Mouse (Mus musculus) limb, embryonic 10.5 days (tissue): ENCODE results near the gene Rnf26. TPM values are rescaled to one million over a fixed set of nuclear protein-coding genes. Genes with fewer than 3 reads are reported as not detected.
A peak's percentile ranks its signal among the peaks of the same experiment; 100 is the strongest.

Experiments
- DNase-seq: peaks from one replicate; pipeline ENCODE4 v3.0.0-alpha.2; 2017; ENCODE audit warnings: low spot score
- H3K27ac ChIP-seq: fragments of 300-500 bp; sonication (generic); 2 replicates; pipeline ENCODE4 v1.5.1; 2016; ENCODE audit warnings: mild to moderate bottlenecking
- H3K27me3 ChIP-seq: fragments of 300-500 bp; sonication (generic); 2 replicates; pipeline ENCODE4 v1.6.1; 2016; ENCODE audit warnings: low read depth, mild to moderate bottlenecking; ENCODE audit not compliant: poor library complexity, severe bottlenecking
- H3K36me3 ChIP-seq: fragments of 300-500 bp; sonication (generic); 2 replicates; pipeline ENCODE4 v1.6.1; 2016; ENCODE audit warnings: mild to moderate bottlenecking, moderate library complexity
- H3K4me1 ChIP-seq: fragments of 300-500 bp; sonication (generic); 2 replicates; pipeline ENCODE4 v1.6.1; 2016
- H3K4me3 ChIP-seq: fragments of 300-500 bp; sonication (generic); 2 replicates; pipeline ENCODE4 v1.5.1; 2016; ENCODE audit warnings: mild to moderate bottlenecking, moderate library complexity
- H3K9me3 ChIP-seq: fragments of 300-500 bp; sonication (generic); replicated peaks from 2 replicates; pipeline ENCODE4 v1.6.1; 2016; ENCODE audit warnings: mild to moderate bottlenecking
- WGBS: fragments of 180-500 bp; shearing (Covaris S2); methylation state at CpG from one replicate; pipeline ENCODE4 v1.1.7; 2016; 5-methylcytosine and 5-hydroxymethylcytosine counted together
- polyA plus RNA-seq: library from polyadenylated mRNA; unstranded; fragments of >200 nt; fragmentation: Nextera tagmentation; extraction: Ambion mirVana; gene quantifications from 2 replicates; pipeline ENCODE4 v1.2.1, GENCODE M21; 2016

Rnf26 gene
- polyA plus RNA-seq, 1 experiment from 2014 or later: 97.0 TPM

DNA sequence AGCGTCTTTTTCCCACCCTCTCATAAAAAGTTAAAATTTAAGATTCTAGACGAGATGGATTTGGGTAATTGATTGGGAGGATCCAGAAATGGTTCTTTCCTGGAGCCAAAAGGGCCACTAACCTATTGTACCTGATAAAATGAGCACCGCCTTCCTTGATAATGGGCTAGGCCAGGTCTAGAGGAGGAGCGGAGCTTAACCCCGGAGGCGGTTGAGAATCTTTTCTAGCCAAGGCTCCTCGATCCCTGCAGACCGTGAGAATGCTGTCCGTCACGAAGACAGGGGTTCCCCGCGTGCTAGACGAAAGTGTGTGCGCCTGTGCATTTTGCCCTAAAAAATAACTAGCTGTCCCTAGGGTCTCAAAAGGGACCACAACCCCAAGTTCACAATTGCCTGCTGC, 29.1 kb downstream of the Rnf26 start:
- Histone ChIP-seq H3K4me1 (peaks cover 80% of the 10 kb centered on the region), H3K27ac (peak overlapping the region; percentile 85), H3K9me3 (no peaks in the 10 kb centered on the region), H3K36me3 (no peaks in the 10 kb centered on the region), H3K4me3 (peak overlapping the region; percentile 72), H3K27me3 (peaks cover 85% of the 10 kb centered on the region)
- 2% methylated on average over 14 of the region's 14 CpGs for WGBS
- DNase-seq: no peak

DNA sequence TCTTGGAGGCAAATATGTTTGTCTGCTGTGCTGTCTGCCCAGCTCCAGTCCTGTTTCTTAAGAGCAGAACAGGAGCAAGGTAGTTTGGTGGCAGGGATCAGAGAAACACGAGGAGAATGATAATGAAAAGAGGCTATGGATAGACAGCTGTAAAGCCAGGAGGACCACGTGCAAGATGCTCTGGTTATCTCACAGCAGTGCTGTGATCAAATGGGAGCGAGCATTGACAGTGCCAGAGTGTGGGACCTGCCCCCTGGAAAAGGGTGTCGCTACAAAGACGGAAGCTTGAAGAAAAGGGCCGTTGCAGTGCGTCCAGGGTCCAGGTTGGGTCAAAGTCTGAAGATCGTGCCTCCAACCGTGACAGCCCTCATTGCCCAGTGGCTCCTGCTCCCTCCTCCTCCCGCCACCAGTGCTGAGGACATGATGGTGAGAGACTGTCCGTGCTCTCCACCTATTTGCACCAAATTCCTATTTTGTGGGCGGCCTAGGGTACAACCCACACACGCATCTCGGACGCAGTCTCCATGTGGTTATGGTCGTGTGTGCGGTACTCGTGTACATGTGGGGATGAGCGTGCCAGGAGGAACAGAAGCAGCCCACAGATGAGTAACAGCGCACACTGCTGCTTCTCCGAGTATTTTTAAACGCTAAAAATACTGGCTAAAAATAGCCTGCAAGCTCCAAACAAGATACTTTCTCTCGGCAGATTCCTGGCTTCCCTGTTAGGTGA, 29.8 kb downstream of the Rnf26 start:
- 7% methylated on average over 23 of the region's 23 CpGs for WGBS
- Histone ChIP-seq H3K27me3 (peaks cover 83% of the 10 kb centered on the region), H3K9me3 (no peaks in the 10 kb centered on the region), H3K4me3 (peak overlapping the region; percentile 72), H3K4me1 (peaks cover 79% of the 10 kb centered on the region), H3K27ac (no peak overlapping the region), H3K36me3 (no peaks in the 10 kb centered on the region)
- DNase-seq: no peak

DNA sequence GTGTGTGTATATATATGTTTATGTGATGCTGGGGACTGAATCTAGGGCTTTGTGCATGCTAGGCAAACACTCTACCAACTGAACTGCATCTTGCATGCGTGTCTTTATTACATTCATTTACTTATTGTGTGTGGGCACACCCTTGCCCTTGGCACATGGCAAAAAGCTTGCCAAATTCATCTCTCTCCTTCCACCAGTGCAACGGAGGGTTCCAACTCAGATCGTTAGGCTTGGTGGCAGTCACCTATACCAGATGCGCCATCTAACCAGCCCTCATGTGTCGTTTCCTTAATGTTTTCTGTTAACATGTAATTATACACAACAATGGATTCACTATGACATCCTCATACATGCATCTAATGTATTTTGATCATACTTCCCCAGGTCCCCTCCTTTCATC, 31.1 kb downstream of the Rnf26 start:
- H3K27ac ChIP-seq: no peak overlapping the region
- 91% methylated on average over 5 of the region's 5 CpGs for WGBS
- peaks cover 66% of the 10 kb centered on the region for H3K4me1 ChIP-seq
- no peaks in the 10 kb centered on the region for H3K36me3 ChIP-seq
- H3K27me3 ChIP-seq: peaks cover 80% of the 10 kb centered on the region
- DNase-seq: no peak
- H3K4me3 ChIP-seq: no peak overlapping the region
- H3K9me3 ChIP-seq: no peaks in the 10 kb centered on the region

DNA sequence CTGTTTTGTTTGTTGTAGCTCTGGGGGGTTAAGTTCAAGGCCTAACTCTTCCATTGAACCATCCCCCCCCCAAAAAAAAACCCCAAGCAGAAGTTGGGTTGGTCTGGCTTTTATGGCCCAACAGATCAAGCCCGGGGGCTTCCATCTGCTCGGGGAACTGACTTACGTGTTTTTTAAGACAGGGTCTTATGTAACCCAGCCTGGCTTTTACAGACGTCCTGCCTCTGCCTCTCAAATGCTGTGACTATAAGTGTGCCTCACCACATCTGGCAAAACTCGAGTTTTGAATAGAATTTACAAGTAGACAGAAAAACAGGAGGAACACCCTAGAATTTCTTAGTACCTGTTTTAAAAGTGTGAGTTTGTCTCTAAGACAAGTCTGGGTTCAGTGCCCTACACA, 31.7 kb downstream of the Rnf26 start:
- WGBS: 59% methylated on average over 5 of the region's 5 CpGs
- peaks cover 63% of the 10 kb centered on the region for H3K4me1 ChIP-seq

DNA sequence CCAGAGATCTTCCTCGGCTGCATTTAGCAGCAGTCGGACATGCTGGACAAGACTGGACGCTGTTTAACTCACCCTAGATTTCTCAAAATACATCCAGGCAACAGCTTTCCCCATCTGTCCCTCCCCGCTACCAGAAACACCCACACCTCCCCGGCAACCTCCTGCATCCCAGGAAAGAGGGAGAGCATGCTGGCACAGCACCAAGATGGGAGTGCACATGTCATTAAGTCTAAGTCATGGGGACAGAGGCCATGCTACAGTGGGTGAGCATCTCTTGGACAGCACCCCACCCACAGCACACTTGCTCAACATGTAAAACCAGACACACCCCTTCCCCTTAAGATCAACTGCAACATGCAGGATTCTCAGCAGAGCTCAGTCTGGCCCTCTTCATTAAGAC, 32.4 kb downstream of the Rnf26 start:
- no peak overlapping the region for H3K27ac ChIP-seq
- no peak for DNase-seq
- no peak overlapping the region for H3K4me3 ChIP-seq
- H3K27me3 ChIP-seq: peaks cover 75% of the 10 kb centered on the region
- peaks cover 60% of the 10 kb centered on the region for H3K4me1 ChIP-seq
- WGBS: 83% methylated on average over 5 of the region's 5 CpGs
- no peaks in the 10 kb centered on the region for H3K36me3 ChIP-seq
- no peaks in the 10 kb centered on the region for H3K9me3 ChIP-seq

More for the DNA sequence above, 31.7 kb downstream of the Rnf26 start:
- Histone ChIP-seq H3K27me3 (peaks cover 76% of the 10 kb centered on the region), H3K27ac (no peak overlapping the region), H3K36me3 (no peaks in the 10 kb centered on the region), H3K9me3 (no peaks in the 10 kb centered on the region), H3K4me3 (no peak overlapping the region)
- DNase-seq: no peak

DNA sequence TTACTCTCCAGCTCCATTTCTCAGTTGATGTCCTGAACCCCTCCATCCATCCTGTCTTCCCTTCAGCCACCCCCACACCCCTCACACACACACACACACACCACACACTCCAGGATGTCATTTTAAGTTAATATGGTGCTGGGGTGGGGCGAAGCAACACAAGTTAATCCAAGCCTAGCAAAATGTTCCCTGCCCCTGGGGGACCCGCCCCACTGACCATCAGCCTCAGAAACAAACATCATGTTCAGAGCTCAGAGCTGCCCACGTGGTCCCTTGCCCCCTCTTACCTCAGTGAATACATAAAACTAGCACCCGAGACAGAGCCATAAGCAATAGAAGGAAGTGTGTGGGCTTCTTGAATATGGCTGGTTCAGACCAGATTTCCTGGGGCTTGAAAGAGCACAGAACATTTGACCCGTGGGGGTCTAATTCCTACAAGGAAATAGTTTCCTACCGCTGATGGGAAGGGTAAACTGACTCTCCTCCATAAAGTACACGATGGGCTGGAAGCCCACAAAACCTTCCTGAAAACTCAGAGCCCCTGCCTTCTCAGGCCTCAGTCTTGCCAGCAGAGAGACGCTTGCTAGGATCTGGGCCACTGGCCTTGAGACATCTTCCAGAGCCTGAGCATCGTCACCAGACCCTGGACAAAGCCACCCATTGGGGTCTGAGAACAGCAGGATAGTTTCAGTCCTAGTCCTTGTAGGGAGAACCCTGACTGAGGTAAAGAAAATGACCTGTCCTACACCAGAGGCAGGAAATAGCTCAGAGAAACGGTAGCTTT, 33.1 kb downstream of the Rnf26 start:
- H3K27ac ChIP-seq: no peak overlapping the region
- H3K4me3 ChIP-seq: no peak overlapping the region
- 82% methylated on average over 10 of the region's 10 CpGs for WGBS
- H3K27me3 ChIP-seq: peaks cover 75% of the 10 kb centered on the region
- DNase-seq: no peak
- H3K36me3 ChIP-seq: no peaks in the 10 kb centered on the region
- peaks cover 52% of the 10 kb centered on the region for H3K4me1 ChIP-seq
- H3K9me3 ChIP-seq: no peaks in the 10 kb centered on the region

DNA sequence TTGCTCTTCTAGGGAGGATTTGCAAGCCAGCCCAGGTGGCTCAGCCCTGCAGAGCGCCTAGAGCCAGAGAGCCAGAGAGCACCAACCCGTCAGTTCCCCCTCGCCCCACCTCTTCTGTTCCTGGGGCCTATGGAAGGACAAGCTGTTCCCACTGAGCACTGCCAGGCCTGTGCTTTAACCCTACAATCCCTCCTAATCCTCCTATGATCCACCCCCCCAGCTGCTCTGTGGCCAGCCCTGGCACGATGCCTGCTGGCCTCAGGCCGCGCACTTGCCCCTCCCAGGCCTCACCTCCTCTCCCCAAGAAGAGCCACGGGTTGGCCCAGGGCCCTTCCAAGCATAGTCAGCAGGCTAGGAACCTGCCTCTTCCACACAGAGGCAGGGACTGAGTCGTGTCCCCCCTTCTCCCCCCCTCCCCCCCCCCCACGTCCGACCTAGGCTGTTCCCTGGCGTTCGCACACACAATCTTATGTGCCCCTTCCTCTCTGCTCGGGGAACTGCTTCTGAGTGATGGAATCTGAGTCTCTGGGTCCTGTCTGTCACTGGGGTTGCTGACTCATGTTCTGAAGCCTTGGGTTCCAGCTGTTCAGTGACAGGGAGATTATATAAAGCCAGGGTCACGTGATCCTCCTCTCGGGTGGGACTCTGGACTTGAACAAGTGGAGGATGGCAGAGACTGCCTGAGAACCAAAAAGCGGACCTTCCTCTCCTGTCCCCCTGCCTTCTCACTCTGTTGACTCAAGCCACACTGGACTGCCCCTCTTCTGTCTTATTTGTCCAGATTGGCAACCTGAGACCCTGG, 34.2 kb downstream of the Rnf26 start:
- 52% methylated on average over 16 of the region's 16 CpGs for WGBS
- Histone ChIP-seq H3K9me3 (no peaks in the 10 kb centered on the region), H3K36me3 (no peaks in the 10 kb centered on the region), H3K4me3 (no peak overlapping the region), H3K27ac (peak overlapping the region; percentile 7; the same call in 1 of the 2 replicates), H3K4me1 (peaks cover 42% of the 10 kb centered on the region), H3K27me3 (peaks cover 69% of the 10 kb centered on the region)
- no peak for DNase-seq

DNA sequence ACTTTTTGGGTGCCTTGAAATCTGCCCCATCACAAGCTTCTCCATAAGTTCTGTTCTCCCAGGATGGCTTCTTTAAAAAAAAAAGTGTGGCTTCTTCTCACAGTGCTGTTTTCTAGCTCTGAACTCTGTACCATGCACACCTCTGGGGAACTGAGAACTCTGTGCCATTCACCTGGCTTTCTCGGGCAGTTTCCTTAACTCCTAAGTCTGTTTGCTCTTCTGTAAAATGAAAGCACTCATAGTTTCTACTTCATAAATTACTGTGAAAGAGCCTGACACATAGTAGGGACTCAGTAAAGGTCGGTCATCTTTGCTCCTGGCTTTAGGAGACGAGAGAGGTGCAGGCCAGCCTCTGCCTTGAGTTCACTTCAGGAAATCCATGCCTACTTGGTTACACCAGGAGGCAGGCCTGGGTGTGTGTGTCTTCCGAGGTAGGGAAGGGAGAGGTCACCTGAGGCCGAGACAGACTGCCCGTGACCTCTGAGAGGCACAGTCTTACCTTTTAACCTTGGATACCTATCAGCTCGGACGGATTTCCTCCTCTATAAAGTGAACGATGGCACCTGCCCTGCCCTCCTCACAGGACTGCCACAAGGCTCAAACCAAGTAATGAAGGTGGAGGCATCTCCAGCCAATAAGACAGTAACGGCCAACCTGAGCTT, 35.0 kb downstream of the Rnf26 start:
- no peak for DNase-seq
- H3K4me1 ChIP-seq: peaks cover 33% of the 10 kb centered on the region
- H3K27ac ChIP-seq: no peak overlapping the region
- no peaks in the 10 kb centered on the region for H3K36me3 ChIP-seq
- no peak overlapping the region for H3K4me3 ChIP-seq
- H3K27me3 ChIP-seq: peaks cover 61% of the 10 kb centered on the region
- H3K9me3 ChIP-seq: no peaks in the 10 kb centered on the region
- 83% methylated on average over 10 of the region's 10 CpGs for WGBS

DNA sequence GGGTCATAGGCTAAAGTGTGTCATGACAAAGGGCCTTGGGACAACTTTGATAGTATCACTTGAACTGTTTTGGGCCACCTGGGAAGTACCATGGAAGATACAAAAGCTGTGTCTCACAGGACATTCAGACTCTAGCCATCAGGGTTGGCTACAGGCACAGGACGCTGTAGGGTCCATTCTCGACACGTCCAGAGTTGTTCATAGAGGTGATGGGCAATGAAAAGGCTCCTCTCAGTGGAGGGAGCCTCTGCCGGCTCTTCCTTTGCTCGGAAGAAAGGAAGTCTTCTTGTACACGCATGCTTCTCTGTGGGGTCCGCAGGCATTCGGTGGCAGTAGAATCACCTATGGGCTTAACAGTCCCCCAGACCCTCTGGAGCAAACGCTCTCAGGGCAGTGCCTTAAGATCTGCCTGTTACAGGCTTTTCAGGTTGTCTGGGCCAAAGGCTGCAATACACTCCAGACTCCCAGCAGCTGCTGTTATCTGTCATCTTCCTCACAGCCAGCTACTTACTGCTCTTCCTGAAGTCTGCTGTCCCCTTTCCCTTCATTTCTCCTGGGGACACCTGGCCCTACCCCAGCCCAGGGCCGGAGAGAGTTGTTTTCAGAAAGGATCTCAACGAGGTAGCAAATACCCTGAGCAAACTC, 35.9 kb downstream of the Rnf26 start:
- H3K9me3 ChIP-seq: no peaks in the 10 kb centered on the region
- H3K4me1 ChIP-seq: peaks cover 41% of the 10 kb centered on the region
- H3K4me3 ChIP-seq: no peak overlapping the region
- H3K36me3 ChIP-seq: no peaks in the 10 kb centered on the region
- DNase-seq: no peak
- H3K27ac ChIP-seq: no peak overlapping the region
- H3K27me3 ChIP-seq: peaks cover 56% of the 10 kb centered on the region
- WGBS: 81% methylated on average over 11 of the region's 11 CpGs

DNA sequence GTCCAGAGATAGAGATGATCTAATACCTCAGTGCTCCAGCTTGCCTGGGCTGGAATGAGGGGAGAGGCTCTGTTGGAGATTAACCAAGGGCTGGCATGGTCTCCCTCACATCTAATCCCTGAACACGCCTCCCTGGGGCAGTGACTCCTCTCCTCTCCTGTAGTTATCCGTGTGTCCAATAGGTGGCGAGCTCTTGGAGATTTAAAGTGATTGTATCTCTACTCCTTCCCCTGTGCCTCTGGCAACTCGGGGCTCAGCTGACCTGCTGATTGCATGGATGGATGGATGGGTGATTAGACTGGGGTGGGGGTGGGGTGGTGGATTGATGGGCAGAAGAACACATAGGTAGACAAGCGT, 36.6 kb downstream of the Rnf26 start:
- Histone ChIP-seq H3K4me1 (peaks cover 43% of the 10 kb centered on the region), H3K4me3 (no peak overlapping the region), H3K27ac (no peak overlapping the region), H3K9me3 (no peaks in the 10 kb centered on the region), H3K27me3 (peaks cover 51% of the 10 kb centered on the region), H3K36me3 (no peaks in the 10 kb centered on the region)
- WGBS: 12% methylated on average over 5 of the region's 5 CpGs
- peak; percentile 47 for DNase-seq

DNA sequence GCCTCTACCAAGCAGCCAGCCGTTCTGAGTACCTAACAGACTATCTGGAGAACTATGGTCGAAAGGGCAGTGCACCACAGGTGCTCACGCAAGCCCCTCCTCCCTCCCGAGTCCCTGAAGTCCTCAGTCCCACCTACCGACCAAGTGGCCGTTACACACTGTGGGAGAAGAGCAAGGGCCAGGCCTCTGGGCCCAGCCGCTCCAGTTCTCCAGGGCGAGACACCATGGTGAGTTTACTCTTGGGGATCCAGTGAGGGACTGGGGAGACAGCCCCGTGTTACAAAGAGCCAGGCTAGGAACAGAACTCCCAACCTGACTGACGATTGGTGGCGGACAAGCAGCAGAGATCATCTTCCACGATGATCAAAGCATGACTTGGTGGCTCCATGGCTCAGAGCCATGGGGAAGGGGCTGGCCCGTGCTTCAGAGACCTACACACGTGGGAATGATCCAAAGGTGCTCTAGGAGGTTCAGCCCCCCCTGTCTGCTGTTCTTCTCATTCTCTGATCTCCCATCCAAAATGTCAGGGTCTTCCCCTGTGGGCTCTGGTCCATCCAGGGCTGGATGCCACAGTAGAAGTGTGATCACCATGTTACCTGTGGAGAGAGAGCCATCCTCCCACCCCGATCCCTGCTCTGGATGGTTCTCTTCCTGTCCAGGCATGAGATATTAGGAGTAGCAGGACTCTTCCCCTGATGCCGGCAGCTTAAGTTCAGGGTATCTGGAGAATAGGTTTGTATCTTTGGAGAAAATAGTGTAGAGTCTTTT, 37.1 kb downstream of the Rnf26 start:
- Histone ChIP-seq H3K27me3 (peaks cover 50% of the 10 kb centered on the region), H3K4me3 (no peak overlapping the region), H3K4me1 (peaks cover 42% of the 10 kb centered on the region), H3K9me3 (no peaks in the 10 kb centered on the region), H3K27ac (no peak overlapping the region), H3K36me3 (no peaks in the 10 kb centered on the region)
- WGBS: 66% methylated on average over 16 of the region's 16 CpGs
- DNase-seq: peak; percentile 30
